Mouse (Mus musculus) stomach, embryonic 16.5 days (tissue): ENCODE data around the gene Ppp5c. TPM values are rescaled to one million over a fixed set of nuclear protein-coding genes. Genes with fewer than 3 reads are reported as not detected.

Source experiments
- ATAC-seq: fragments of 200-750 bp; cut with Nextera tagmentation; 2 replicates; pipeline ENCODE4 v1.8.0; 2017; ENCODE audit warnings: moderate number of reproducible peaks, moderate TSS enrichment; ENCODE audit not compliant: insufficient read depth, low FRiP score
- H3K27ac ChIP-seq: fragments of 300-500 bp; sonication (generic); 2 replicates; pipeline ENCODE4 v1.5.1; 2014; ENCODE audit warnings: low read length
- H3K27me3 ChIP-seq: fragments of 300-500 bp; sonication (generic); 2 replicates; pipeline ENCODE4 v1.6.1; 2014; ENCODE audit warnings: low read length, control low read depth, mixed read lengths; ENCODE audit not compliant: control insufficient read depth, insufficient read depth
- H3K36me3 ChIP-seq: fragments of 300-500 bp; sonication (generic); 2 replicates; pipeline ENCODE4 v1.6.1; 2014; ENCODE audit warnings: low read length; ENCODE audit not compliant: control insufficient read depth, insufficient read depth
- H3K4me1 ChIP-seq: fragments of 300-500 bp; sonication (generic); 2 replicates; pipeline ENCODE4 v1.6.1; 2014; ENCODE audit warnings: low read length, control low read depth, mixed read lengths; ENCODE audit not compliant: control insufficient read depth, insufficient read depth
- H3K4me2 ChIP-seq: fragments of 300-500 bp; sonication (generic); 2 replicates; pipeline ENCODE4 v1.6.1; 2014; ENCODE audit warnings: low read depth, low read length, mixed read lengths
- H3K4me3 ChIP-seq: fragments of 300-500 bp; sonication (generic); replicated peaks from 2 replicates; pipeline ENCODE4 v1.5.1; 2014; ENCODE audit warnings: mild to moderate bottlenecking, low read length
- H3K9ac ChIP-seq: fragments of 300-500 bp; sonication (generic); 2 replicates; pipeline ENCODE4 v1.6.1; 2014; ENCODE audit warnings: low read length
- H3K9me3 ChIP-seq: fragments of 300-500 bp; sonication (generic); replicated peaks from 2 replicates; pipeline ENCODE4 v1.6.1; 2016; ENCODE audit warnings: low read length, control low read depth; ENCODE audit not compliant: control insufficient read depth
- WGBS: fragments of 180-500 bp; shearing (Covaris S2); extraction: QIAGEN DNeasy Blood & Tissue Kit; methylation state at CpG from one replicate; pipeline ENCODE4 v1.1.7; 2014; 5-methylcytosine and 5-hydroxymethylcytosine counted together
- polyA plus RNA-seq: library from polyadenylated mRNA; unstranded; fragments of >200 nt; fragmentation: Nextera tagmentation; extraction: Ambion mirVana; gene quantifications from 2 replicates; pipeline ENCODE4 v1.2.1, GENCODE M21; 2015

Ppp5c gene
- polyA plus RNA-seq, 1 experiment from 2014 or later, result 87.9 TPM

DNA sequence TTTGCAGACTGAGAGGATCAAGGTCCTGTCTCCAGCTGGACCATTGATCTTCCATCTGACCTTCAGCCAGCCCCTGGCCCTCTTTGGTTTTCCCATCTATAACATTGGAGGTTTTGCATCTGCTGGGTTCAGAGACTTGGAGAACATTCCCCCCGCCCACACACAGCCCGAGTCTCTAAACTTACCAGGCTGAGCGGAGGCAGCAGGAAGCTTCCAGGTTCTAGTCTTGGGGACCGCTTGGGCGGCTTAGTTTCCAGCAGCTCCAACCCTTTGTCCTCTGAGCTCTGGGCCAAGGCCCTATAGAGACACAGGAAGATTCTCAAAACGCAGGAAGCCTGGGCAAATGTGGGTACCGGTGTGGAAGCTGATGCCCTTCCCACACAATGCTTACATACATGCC is 11.6 kb upstream of the Ppp5c start:
- Histone ChIP-seq H3K9ac (no peak overlapping the region), H3K9me3 (no peaks in the 10 kb centered on the region), H3K27me3 (no peaks in the 10 kb centered on the region), H3K36me3 (peaks cover 72% of the 10 kb centered on the region), H3K4me2 (no peak overlapping the region), H3K4me3 (no peak overlapping the region), H3K27ac (no peak overlapping the region), H3K4me1 (0 out of 2 replicates have a peak, but pooled peaks cover 2% of the 10 kb centered on the region)
- ATAC-seq, result no peak
- 91% methylated on average over 7 of the region's 7 CpGs for WGBS

DNA sequence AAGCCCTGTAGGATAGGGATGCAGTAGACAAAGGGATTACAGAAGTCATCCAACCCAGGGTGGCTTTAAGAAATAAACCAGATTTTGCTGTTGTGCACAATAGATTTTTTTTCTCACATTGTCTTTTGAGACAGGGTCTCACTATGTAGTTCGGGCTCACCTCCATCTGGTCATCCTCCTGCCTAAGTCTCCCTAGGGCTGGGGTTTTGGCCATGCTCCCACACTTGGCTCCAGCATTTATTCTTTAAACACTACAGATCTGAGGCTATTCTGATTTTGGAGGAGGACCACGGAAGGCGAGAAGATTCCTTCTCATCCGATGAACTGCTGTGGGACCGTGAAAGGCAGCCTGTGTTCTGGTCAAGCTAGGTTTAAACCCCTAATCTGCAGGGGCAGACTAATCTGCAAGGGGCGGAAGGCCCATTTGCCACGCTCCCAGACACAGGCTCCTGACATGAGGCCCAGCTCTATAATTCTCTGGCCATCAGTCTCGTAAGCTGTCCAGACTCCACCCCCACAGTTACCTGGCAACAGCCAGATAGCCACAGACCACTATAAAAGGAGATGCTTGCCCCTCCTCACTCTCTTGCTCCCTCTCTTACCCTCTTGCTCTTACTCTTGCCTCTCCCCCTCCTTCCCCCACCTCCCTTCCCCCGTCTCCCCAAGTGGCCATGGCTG is 10.4 kb upstream of the Ppp5c start:
- ATAC-seq, result 0 out of 2 replicates have a peak, but pooled peaks have one; percentile 19
- Histone ChIP-seq H3K27ac (no peak overlapping the region), H3K9ac (no peak overlapping the region), H3K4me3 (no peak overlapping the region), H3K4me1 (0 out of 2 replicates have a peak, but pooled peaks cover 2% of the 10 kb centered on the region), H3K36me3 (peaks cover 71% of the 10 kb centered on the region), H3K4me2 (no peak overlapping the region), H3K9me3 (no peaks in the 10 kb centered on the region), H3K27me3 (no peaks in the 10 kb centered on the region)
- WGBS, result 67% methylated on average over 9 of the region's 9 CpGs

DNA sequence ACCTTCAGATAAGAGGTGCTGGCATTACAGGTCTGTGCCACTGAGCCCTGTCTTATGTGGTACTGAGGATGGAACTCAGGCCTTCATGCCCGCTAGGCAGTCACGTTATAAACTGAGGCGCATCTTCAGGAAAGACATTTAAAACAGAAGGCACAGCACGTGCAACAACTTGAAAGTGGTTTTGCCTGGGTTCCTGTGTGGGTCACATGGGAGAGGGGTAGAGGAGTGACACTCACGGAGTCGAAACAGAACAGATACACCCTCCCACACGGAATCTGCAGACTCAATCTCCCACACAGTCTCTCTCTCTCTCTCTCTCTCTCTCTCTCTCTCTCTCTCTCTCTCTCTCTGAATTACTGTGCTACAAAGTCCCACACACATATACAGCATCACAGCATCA is 2.5 kb upstream of the Ppp5c start:
- Histone ChIP-seq H3K27ac (no peak overlapping the region; the same call in 1 of the 2 replicates), H3K4me3 (no peak overlapping the region), H3K9me3 (no peaks in the 10 kb centered on the region), H3K4me1 (peaks cover 16% of the 10 kb centered on the region), H3K9ac (no peak overlapping the region), H3K4me2 (no peak overlapping the region), H3K27me3 (no peaks in the 10 kb centered on the region), H3K36me3 (peaks cover 19% of the 10 kb centered on the region)
- ATAC-seq, result no peak
- 81% methylated on average over 7 of the region's 7 CpGs for WGBS

DNA sequence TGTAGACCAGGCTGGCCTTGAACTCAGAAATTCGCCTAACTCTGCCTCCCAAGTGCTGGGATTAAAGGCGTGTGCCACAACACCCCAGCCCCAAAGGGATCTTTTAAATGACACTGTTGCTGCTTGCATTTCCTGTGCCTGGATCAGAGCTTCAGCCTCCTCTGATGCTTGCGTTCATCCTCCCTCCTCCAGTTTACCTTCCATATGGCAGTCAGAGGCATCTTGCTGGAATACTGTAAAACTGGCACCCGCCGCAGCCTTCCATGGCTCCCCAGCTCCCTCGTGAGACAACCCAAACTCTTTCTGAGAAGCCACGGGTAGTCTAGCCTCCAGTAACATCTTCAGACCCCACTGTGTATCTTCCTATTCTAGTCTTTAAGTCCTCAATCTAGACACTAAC is 1.2 kb upstream of the Ppp5c start:
- Histone ChIP-seq H3K4me1 (peaks cover 30% of the 10 kb centered on the region), H3K4me2 (no peak overlapping the region), H3K27me3 (no peaks in the 10 kb centered on the region), H3K9me3 (no peaks in the 10 kb centered on the region), H3K4me3 (no peak overlapping the region), H3K36me3 (peaks cover 8% of the 10 kb centered on the region; the same call in 1 of the 2 replicates), H3K9ac (no peak overlapping the region), H3K27ac (peak overlapping the region; percentile 95; the same call in 1 of the 2 replicates)
- ATAC-seq, result no peak
- 76% methylated on average over 7 of the region's 7 CpGs for WGBS

DNA sequence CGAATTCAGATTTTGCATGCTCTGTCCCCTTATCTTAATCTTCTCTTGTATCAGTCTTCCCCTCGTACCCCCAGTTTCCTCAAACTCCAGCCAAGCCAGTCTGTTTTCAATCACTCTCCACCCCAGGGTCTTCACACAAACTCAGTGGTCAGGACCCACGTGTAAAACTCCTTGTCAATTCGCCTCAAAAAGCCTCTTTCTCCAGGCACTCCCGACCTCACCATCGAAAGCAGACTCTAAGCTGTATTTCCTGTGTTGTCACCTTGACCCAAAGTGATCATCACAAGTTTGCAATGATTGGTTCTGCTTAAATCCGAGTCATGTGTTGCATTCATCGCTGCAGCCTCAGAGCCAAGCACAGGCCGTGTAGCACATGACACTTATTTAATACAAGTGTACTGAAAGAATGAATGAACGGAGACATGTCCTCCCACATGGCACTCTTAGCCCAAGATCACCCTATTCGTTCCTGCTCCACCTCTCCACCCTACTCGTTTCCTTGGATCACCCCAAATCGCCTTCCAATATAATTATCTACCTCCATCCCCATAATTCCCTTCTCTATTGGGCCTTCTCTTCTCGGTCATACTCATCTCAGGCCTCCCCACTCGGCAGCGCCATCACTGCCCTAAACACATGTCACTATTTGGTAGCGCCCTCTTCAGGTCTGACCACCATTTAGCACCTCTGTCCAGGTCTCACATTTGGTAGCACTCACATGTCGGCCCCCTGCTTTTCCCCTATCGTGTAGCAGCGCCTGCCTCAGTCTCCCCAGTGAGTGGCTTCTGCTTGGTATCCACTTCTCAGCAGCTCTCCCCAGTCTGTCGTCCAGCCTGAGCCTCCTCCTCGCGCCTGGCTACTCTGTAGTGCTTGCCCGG is 775 bp downstream of the Ppp5c start:
- H3K4me1 ChIP-seq, result peaks cover 37% of the 10 kb centered on the region
- peak overlapping the region; percentile 95 for H3K27ac ChIP-seq
- peak overlapping the region; percentile 58 for H3K4me2 ChIP-seq
- peak overlapping the region; percentile 94 for H3K9ac ChIP-seq
- H3K9me3 ChIP-seq, result no peaks in the 10 kb centered on the region
- peak; percentile 45 for ATAC-seq
- WGBS, result 4% methylated on average over 24 of the region's 24 CpGs
- no peaks in the 10 kb centered on the region for H3K27me3 ChIP-seq
- H3K4me3 ChIP-seq, result peak overlapping the region; percentile 79
- no peaks in the 10 kb centered on the region; the same call in 1 of the 2 replicates for H3K36me3 ChIP-seq

- ATAC-seq, result no peak
- 71% methylated on average over 9 of the region's 9 CpGs for WGBS
- Histone ChIP-seq H3K27me3 (no peaks in the 10 kb centered on the region), H3K9me3 (no peaks in the 10 kb centered on the region), H3K4me1 (peaks cover 37% of the 10 kb centered on the region), H3K27ac (peak overlapping the region; percentile 95), H3K4me2 (peak overlapping the region; percentile 58), H3K4me3 (peak overlapping the region; percentile 79), H3K9ac (peak overlapping the region; percentile 94), H3K36me3 (no peaks in the 10 kb centered on the region)
Observed at GRCm38 (mm10) chr7:17025896-17026622, 1.7 kb downstream of the Ppp5c start.

DNA sequence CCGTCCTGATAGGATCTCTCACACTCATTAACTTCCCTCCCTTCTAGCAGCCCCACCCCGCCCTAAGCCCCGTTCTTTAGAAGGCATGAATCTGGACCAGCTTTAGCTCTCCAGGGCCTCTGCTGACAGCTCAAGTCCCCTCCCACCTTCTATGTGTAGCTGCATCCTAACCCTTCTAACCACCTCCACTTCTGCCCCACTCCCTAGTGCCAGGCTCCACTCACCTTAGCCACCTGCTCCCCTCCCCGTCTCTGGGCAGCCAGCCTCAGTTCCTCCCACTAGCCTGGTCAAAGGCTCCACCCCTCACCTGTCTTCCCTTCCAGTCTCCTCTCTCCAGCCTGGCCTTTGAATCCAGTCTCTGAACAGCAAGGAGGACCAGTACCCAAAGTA is 2.2 kb downstream of the Ppp5c start:
- H3K4me3 ChIP-seq, result no peak overlapping the region
- H3K9ac ChIP-seq, result peak overlapping the region; percentile 94
- 35% methylated on average over 4 of the region's 4 CpGs for WGBS

DNA sequence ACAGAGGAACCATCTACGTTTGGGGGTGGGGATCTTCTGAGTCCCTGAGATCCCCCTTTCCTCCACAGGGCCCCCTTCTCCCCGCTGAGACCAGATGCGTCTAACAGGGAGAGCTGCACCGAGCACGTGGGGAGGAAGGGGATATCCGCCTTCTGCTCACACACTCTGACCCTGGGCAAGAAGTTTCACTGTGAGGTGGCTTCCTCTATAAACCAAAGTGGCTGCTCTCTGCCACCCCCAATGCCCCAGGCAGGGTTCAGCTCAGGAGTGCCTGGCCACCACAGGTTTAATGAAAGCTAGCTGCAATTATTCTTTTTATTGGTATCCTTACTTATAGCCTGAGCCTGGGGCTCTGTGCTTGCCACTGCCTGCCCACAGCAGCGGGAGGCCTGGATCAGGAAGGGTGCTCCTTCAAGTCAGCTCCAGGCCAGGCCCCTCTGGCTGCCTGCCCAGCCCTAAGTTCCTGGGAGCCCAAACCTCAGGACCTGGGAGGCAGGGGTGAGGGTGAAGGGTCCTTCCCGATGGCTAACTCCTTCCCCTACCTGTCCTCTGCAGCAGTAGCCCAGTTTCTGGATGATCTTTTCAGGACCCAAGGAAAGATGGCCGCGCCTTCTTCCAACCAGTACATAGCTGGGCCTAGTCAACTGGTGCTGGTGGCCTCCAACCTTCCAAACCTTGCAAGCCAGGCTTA is 2.8 kb downstream of the Ppp5c start:
- no peaks in the 10 kb centered on the region for H3K27me3 ChIP-seq
- H3K4me1 ChIP-seq, result peaks cover 37% of the 10 kb centered on the region
- 63% methylated on average over 10 of the region's 10 CpGs for WGBS
- no peak; the same call in 1 of the 2 replicates for ATAC-seq
- peak overlapping the region; percentile 94 for H3K9ac ChIP-seq
- 0 out of 2 replicates have a peak, but pooled peaks cover 9% of the 10 kb centered on the region for H3K36me3 ChIP-seq
- no peaks in the 10 kb centered on the region for H3K9me3 ChIP-seq
- H3K4me2 ChIP-seq, result peak overlapping the region; percentile 58
- H3K4me3 ChIP-seq, result no peak overlapping the region
- peak overlapping the region; percentile 87 for H3K27ac ChIP-seq

More for the DNA sequence above, 2.2 kb downstream of the Ppp5c start:
- ATAC-seq, result no peak; the same call in 1 of the 2 replicates
- Histone ChIP-seq H3K4me2 (peak overlapping the region; percentile 58), H3K27ac (peak overlapping the region; percentile 87), H3K27me3 (no peaks in the 10 kb centered on the region), H3K9me3 (no peaks in the 10 kb centered on the region), H3K4me1 (peaks cover 37% of the 10 kb centered on the region), H3K36me3 (0 out of 2 replicates have a peak, but pooled peaks cover 4% of the 10 kb centered on the region)
